19 mouse cellular contexts compared by ENCODE assay signal in genomic region chr16:92955508-92955907, GRCm38 (mm10).
DNase-seq lines count a peak whose midpoint lies in the region; ATAC-seq and TF ChIP-seq lines count a peak whose summit lies in the region.
"Had no signal": no experiment of that assay in that cellular context is flagged by ENCODE, and none has a peak within 500 bp of the region (broad histone marks: within the 10 kb centered on the region; RNA-seq: fewer than 3 reads in every experiment).

No protein-coding gene starts in this region.

- intact Hi-C loops in heart, postnatal 14 days (cut with DNase I), result loop anchor here (5.0 kb wide), 1 partner anchor 52 kb away; no protein-coding TSS in a partner anchor

- WGBS in heart, embryonic 14.5 days, result 43% methylated on average over 5 of the region's 5 CpGs
- WGBS in lung, postnatal 0 days, result 34% methylated on average over 5 of the region's 5 CpGs
- WGBS in embryonic facial prominence, embryonic 14.5 days, result 44% methylated on average over 5 of the region's 5 CpGs
- 31% methylated on average over 5 of the region's 5 CpGs for WGBS in stomach, embryonic 14.5 days

- H3K27me3 ChIP-seq in heart, embryonic 14.5 days (ENCODE audit: control insufficient read depth, insufficient read depth, low read length), result 0 out of 2 replicates have a peak, but pooled peaks cover 6% of the 10 kb centered on the region
- H3K27me3 ChIP-seq in lung, postnatal 0 days (replicated peaks; ENCODE audit: insufficient read depth, low read length), result no peaks in the 10 kb centered on the region
- H3K27me3 ChIP-seq in embryonic facial prominence, embryonic 14.5 days (replicated peaks; ENCODE audit: control insufficient read depth, insufficient read depth, low read length), result no peaks in the 10 kb centered on the region
- H3K27me3 ChIP-seq in stomach, embryonic 14.5 days (ENCODE audit: control insufficient read depth, insufficient read depth, low read length), result no peaks in the 10 kb centered on the region
- H3K27me3 ChIP-seq: forebrain, embryonic 13.5 days; limb, embryonic 15.5 days; midbrain, embryonic 12.5 days had no signal

- 0 out of 2 replicates have a peak, but pooled peaks have one; percentile 18 for ATAC-seq in heart, embryonic 14.5 days (ENCODE audit: insufficient number of reproducible peaks, insufficient read depth, low FRiP score, low read depth)
- no peak for ATAC-seq in lung, postnatal 0 days
- peak; percentile 10; the same call in 1 of the 2 replicates for ATAC-seq in embryonic facial prominence, embryonic 14.5 days (ENCODE audit: low read depth)
- ATAC-seq in stomach, embryonic 14.5 days (ENCODE audit: insufficient number of reproducible peaks, insufficient read depth, low FRiP score, low read depth), result peak; percentile 79; the same call in 1 of the 2 replicates
- ATAC-seq: forebrain, embryonic 13.5 days; hindbrain, postnatal 0 days had no signal

- H3K9ac ChIP-seq in heart, embryonic 14.5 days (ENCODE audit: low read length), result 0 out of 2 replicates have a peak overlapping the region, but pooled peaks have one; percentile 8
- no peak overlapping the region for H3K9ac ChIP-seq in lung, postnatal 0 days (replicated peaks; ENCODE audit: low read depth)
- no peak overlapping the region for H3K9ac ChIP-seq in embryonic facial prominence, embryonic 14.5 days (ENCODE audit: low read depth, low read length)
- no peak overlapping the region for H3K9ac ChIP-seq in stomach, embryonic 14.5 days (replicated peaks; ENCODE audit: low read depth, low read length)
- H3K9ac ChIP-seq: forebrain, embryonic 13.5 days; limb, embryonic 15.5 days; midbrain, embryonic 12.5 days had no signal

- no peak overlapping the region for H3K27ac ChIP-seq in heart, embryonic 14.5 days (replicated peaks in 1 of 2; ENCODE audit: control insufficient read depth in 1 of 2, insufficient read depth in 1 of 2, low read depth in 2 of 2, low read length in 2 of 2)
- H3K27ac ChIP-seq in lung, postnatal 0 days (ENCODE audit: low read length), result no peak overlapping the region
- 0 out of 2 replicates have a peak overlapping the region, but pooled peaks have one; percentile 11 for H3K27ac ChIP-seq in embryonic facial prominence, embryonic 14.5 days (replicated peaks; ENCODE audit: low read depth, low read length)
- peak overlapping the region; percentile 44; the same call in 1 of the 2 replicates for H3K27ac ChIP-seq in stomach, embryonic 14.5 days (ENCODE audit: low read length)
- H3K27ac ChIP-seq: forebrain, embryonic 13.5 days; hindbrain, postnatal 0 days; limb, embryonic 15.5 days; midbrain, embryonic 12.5 days had no signal

- H3K4me3 ChIP-seq in heart, embryonic 14.5 days (ENCODE audit: control insufficient read depth in 1 of 2, insufficient read depth in 1 of 2, low read depth in 1 of 2, low read length in 2 of 2), result no peak overlapping the region
- no peak overlapping the region for H3K4me3 ChIP-seq in lung, postnatal 0 days (ENCODE audit: low read depth, low read length)
- H3K4me3 ChIP-seq in embryonic facial prominence, embryonic 14.5 days (ENCODE audit: low read depth, low read length), result no peak overlapping the region
- no peak overlapping the region for H3K4me3 ChIP-seq in stomach, embryonic 14.5 days (ENCODE audit: low read depth, low read length)
- H3K4me3 ChIP-seq: forebrain, embryonic 13.5 days; limb, embryonic 15.5 days; midbrain, embryonic 12.5 days had no signal

- no peak for DNase-seq in heart, postnatal 14 days
- peak; percentile 28 for DNase-seq in lung, postnatal 0 days (ENCODE audit: low spot score)
- DNase-seq in lung, adult 18-20 months, result no peak
- DNase-seq in embryonic facial prominence, embryonic 14.5 days (ENCODE audit: low spot score), result peak; percentile 40
- DNase-seq in adrenal gland, postnatal 14 days, result no peak
- DNase-seq in urinary bladder, adult 18-20 months (ENCODE audit: low spot score in 2 of 2), result no peak
- DNase-seq: adrenal gland, postnatal 25 days; cerebellum, adult 9-10 months; heart, postnatal 4 days; kidney, postnatal 25 days; lung, postnatal 4 days; retina, postnatal 1 day; thymus, postnatal 14 days had no signal

- no peak for TF ChIP-seq EP300 in lung, postnatal 0 days (IDR thresholded peaks at IDR 0.05)

- H3K9me3 ChIP-seq in heart, embryonic 14.5 days (ENCODE audit: control insufficient read depth, low read length), result no peaks in the 10 kb centered on the region
- H3K9me3 ChIP-seq in lung, postnatal 0 days (ENCODE audit: low read length), result no peaks in the 10 kb centered on the region
- H3K9me3 ChIP-seq in embryonic facial prominence, embryonic 14.5 days (ENCODE audit: control insufficient read depth, low read length), result no peaks in the 10 kb centered on the region
- no peaks in the 10 kb centered on the region for H3K9me3 ChIP-seq in stomach, embryonic 14.5 days (ENCODE audit: control insufficient read depth, low read depth, low read length)
- H3K9me3 ChIP-seq: forebrain, embryonic 13.5 days; limb, embryonic 15.5 days; midbrain, embryonic 12.5 days had no signal

- peaks cover 16 to 23% of the 10 kb centered on the region in 2 experiments; a peak in 3 of 4 replicates for H3K4me1 ChIP-seq in heart, embryonic 14.5 days (ENCODE audit: control insufficient read depth in 2 of 2, insufficient read depth in 2 of 2, low read length in 2 of 2)
- 0 out of 2 replicates have a peak, but pooled peaks cover 2% of the 10 kb centered on the region for H3K4me1 ChIP-seq in lung, postnatal 0 days (ENCODE audit: insufficient read depth, low read depth, low read length)
- H3K4me1 ChIP-seq in embryonic facial prominence, embryonic 14.5 days (ENCODE audit: control insufficient read depth, insufficient read depth, low read length), result peaks cover 30% of the 10 kb centered on the region; the same call in 1 of the 2 replicates
- peaks cover 25% of the 10 kb centered on the region for H3K4me1 ChIP-seq in stomach, embryonic 14.5 days (ENCODE audit: control insufficient read depth, insufficient read depth, low read length)
- H3K4me1 ChIP-seq: midbrain, embryonic 12.5 days had no signal

- H3K4me2 ChIP-seq in heart, embryonic 14.5 days (ENCODE audit: low read length), result no peak overlapping the region
- H3K4me2 ChIP-seq in lung, postnatal 0 days (replicated peaks; ENCODE audit: low read depth, low read length), result no peak overlapping the region
- H3K4me2 ChIP-seq in embryonic facial prominence, embryonic 14.5 days (ENCODE audit: low read depth, low read length), result no peak overlapping the region
- no peak overlapping the region for H3K4me2 ChIP-seq in stomach, embryonic 14.5 days (replicated peaks; ENCODE audit: low read depth, low read length)
- H3K4me2 ChIP-seq: forebrain, embryonic 13.5 days; limb, embryonic 15.5 days; midbrain, embryonic 12.5 days had no signal

- TF ChIP-seq CTCF in lung, postnatal 0 days (IDR thresholded peaks at IDR 0.05), result no peak

- no peaks in the 10 kb centered on the region for H3K36me3 ChIP-seq in heart, embryonic 14.5 days (ENCODE audit: control insufficient read depth, insufficient read depth, low read length)
- H3K36me3 ChIP-seq in lung, postnatal 0 days (ENCODE audit: insufficient read depth, low read length), result no peaks in the 10 kb centered on the region
- no peaks in the 10 kb centered on the region for H3K36me3 ChIP-seq in embryonic facial prominence, embryonic 14.5 days (ENCODE audit: control insufficient read depth, insufficient read depth, low read length)
- H3K36me3 ChIP-seq in stomach, embryonic 14.5 days (ENCODE audit: control insufficient read depth, insufficient read depth, low read length), result no peaks in the 10 kb centered on the region
- H3K36me3 ChIP-seq: limb, embryonic 15.5 days; midbrain, embryonic 12.5 days had no signal

Comparison
In these comparisons a context has a peak if more than half of its experiments do, and no peak if none do; other contexts are left out.
1. DNase-seq: peak in lung, postnatal 0 days (single experiment) and embryonic facial prominence, embryonic 14.5 days (single experiment); none in heart, postnatal 14 days (0 of 2), lung, adult 18-20 months (0 of 2), adrenal gland, postnatal 14 days (single experiment) and urinary bladder, adult 18-20 months (0 of 2).
2. H3K27ac ChIP-seq: peak in embryonic facial prominence, embryonic 14.5 days (single experiment) and stomach, embryonic 14.5 days (single experiment); none in heart, embryonic 14.5 days (0 of 2) and lung, postnatal 0 days (single experiment).